Mouse (Mus musculus): ENCODE measurements around the gene Mak. TPM values are rescaled to one million over a fixed set of nuclear protein-coding genes. Genes with fewer than 3 reads are reported as not detected.

Mak gene
- 0.02 and 0.04 TPM in 2 replicates for polyA plus RNA-seq (2015; fragmentation: Nextera tagmentation; extraction: Ambion mirVana)

DNA sequence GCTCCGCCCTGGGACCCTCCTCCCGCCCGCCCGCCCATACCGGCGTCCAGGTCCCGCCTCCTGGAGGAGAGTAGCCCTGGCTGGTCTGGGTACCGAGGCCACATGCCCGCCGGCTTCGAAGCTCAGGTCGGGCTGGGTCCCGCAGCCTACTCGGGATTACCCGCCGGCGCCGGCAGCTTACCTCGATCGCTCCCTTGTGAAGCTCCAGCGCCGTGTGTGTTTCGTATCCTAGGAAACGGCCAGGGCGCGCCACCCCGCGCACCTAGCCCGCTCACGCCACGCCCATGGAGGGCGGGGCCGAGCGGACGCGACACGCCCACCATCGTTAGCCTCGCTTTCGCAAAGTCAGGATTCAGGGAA lies at the start of gene Mak:
Gene Mak (minus strand): TSS at position 286 of the 360 bp plus-strand sequence.

GRCm38 (mm10) chr13:41113940-41114339 lies 34.4 kb upstream of the Mak start, which contains the start of gene Sycp2l:
Sycp2l (plus strand) TSS chr13:41114307.

GRCm38 (mm10) chr13:41110935-41111334 lies 31.4 kb upstream of the Mak start, which contains the start of gene Gcm2:
Gcm2 (minus strand) TSS chr13:41111035.

DNA sequence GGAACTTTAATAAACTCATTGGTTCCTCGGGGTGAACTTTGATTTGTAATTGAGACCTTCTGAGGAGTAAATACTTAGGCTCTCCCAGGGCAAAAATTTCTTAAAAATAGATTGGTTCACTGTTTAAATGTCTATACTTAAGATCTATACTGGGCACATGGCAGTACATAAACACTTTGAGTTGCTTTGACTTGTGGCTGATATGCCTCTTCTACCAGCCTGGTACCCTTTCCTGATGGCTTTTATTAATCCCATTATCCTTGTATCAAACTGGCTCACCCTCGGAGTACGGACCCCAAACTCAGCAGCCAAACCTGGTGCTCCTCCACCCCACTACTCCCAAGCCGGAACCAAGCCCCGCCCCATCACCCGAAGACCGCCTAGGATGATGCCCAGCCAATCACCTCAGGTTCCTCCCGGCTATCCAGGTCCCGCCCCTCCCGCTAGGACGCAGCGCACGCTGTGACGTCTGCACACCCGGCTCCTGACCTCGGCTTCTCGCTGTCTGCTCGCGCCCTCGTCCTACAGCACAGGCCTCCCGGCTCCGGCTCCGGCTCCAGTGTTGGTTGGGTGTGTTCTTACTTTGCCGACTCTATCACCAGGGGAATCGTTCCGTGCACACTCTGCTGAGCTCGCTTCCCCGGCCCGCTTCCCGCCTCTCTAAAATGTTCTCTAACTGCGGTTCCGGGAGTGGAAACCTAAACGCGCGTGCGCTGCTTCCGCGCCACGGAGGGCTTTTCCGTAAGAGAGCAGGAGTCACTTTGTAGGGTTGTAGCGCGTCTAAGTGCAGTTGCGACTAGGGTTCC lies 63.5 kb downstream of the Mak start, which contains the start of gene Tmem14c:
Gene Tmem14c (plus strand): TSS at position 464 of the 806 bp plus-strand sequence.

GRCm38 (mm10) chr13:41000926-41001639 lies 78.4 kb downstream of the Mak start, which contains the start of gene Pak1ip1:
Pak1ip1 (plus strand) TSS chr13:41001023.

Other genes with a start within 250 kb of the Mak start
- 17.8 and 17.9 TPM in 2 replicates for gene Gcnt2, start 220.0 kb downstream of the Mak start, polyA plus RNA-seq (2015; fragmentation: Nextera tagmentation; extraction: Ambion mirVana)
- gene Pak1ip1, start 78.7 kb downstream of the Mak start, polyA plus RNA-seq (2015; fragmentation: Nextera tagmentation; extraction: Ambion mirVana): 57.1 and 59.4 TPM in 2 replicates
- gene Tmem14c, start 63.4 kb downstream of the Mak start, polyA plus RNA-seq (2015; fragmentation: Nextera tagmentation; extraction: Ambion mirVana): 186 and 187 TPM in 2 replicates
- not detected in 2 replicates for gene Gcm2, start 31.3 kb upstream of the Mak start, polyA plus RNA-seq (2015; fragmentation: Nextera tagmentation; extraction: Ambion mirVana)
- not detected in 2 replicates for gene Sycp2l, start 34.6 kb upstream of the Mak start, polyA plus RNA-seq (2015; fragmentation: Nextera tagmentation; extraction: Ambion mirVana)
- gene Elovl2, start 140.7 kb upstream of the Mak start, polyA plus RNA-seq (2015; fragmentation: Nextera tagmentation; extraction: Ambion mirVana): 0.35 and 0.78 TPM in 2 replicates
- 7.1 and 7.7 TPM in 2 replicates for gene Smim13, start 170.1 kb upstream of the Mak start, polyA plus RNA-seq (2015; fragmentation: Nextera tagmentation; extraction: Ambion mirVana)
- gene Gm17364, start 194.3 kb upstream of the Mak start, polyA plus RNA-seq (2015; fragmentation: Nextera tagmentation; extraction: Ambion mirVana): not detected in 2 replicates

All from urinary bladder, postnatal 0 days (tissue).